Mouse (Mus musculus) heart, embryonic 13.5 days (tissue): ENCODE data around the gene Rhd. TPM values are rescaled to one million over a fixed set of nuclear protein-coding genes. Genes with fewer than 3 reads are reported as not detected.

ENCODE experiments used
- ATAC-seq: fragments of 200-750 bp; cut with Nextera tagmentation; 2 replicates; pipeline ENCODE4 v1.8.0; 2017; ENCODE audit warnings: moderate TSS enrichment; ENCODE audit not compliant: insufficient number of reproducible peaks, low FRiP score, low TSS enrichment; ENCODE audit errors: extremely low read depth
- H3K27ac ChIP-seq: fragments of 300-500 bp; sonication (generic); replicated peaks from 2 replicates; pipeline ENCODE4 v1.5.1; 2015; ENCODE audit warnings: moderate library complexity, mild to moderate bottlenecking, inconsistent platforms
- H3K27me3 ChIP-seq: fragments of 300-500 bp; sonication (generic); replicated peaks from 2 replicates; pipeline ENCODE4 v1.6.1; 2015; ENCODE audit warnings: mild to moderate bottlenecking, inconsistent platforms
- H3K36me3 ChIP-seq: fragments of 300-500 bp; sonication (generic); 2 replicates; pipeline ENCODE4 v1.6.1; 2015; ENCODE audit warnings: mild to moderate bottlenecking, inconsistent platforms
- H3K4me1 ChIP-seq: fragments of 300-500 bp; sonication (generic); 2 replicates; pipeline ENCODE4 v1.6.1; 2015; ENCODE audit warnings: inconsistent platforms
- H3K4me2 ChIP-seq: fragments of 300-500 bp; sonication (generic); 2 replicates; pipeline ENCODE4 v1.6.1; 2015; ENCODE audit warnings: inconsistent platforms, mild to moderate bottlenecking, moderate library complexity
- H3K4me3 ChIP-seq: fragments of 300-500 bp; sonication (generic); 2 replicates; pipeline ENCODE4 v1.5.1; 2015; ENCODE audit warnings: moderate library complexity, mild to moderate bottlenecking, inconsistent platforms
- H3K9ac ChIP-seq: fragments of 300-500 bp; sonication (generic); 2 replicates; pipeline ENCODE4 v1.6.1; 2015; ENCODE audit warnings: inconsistent platforms, mild to moderate bottlenecking, moderate library complexity
- H3K9me3 ChIP-seq: fragments of 300-500 bp; sonication (generic); 2 replicates; pipeline ENCODE4 v1.6.1; 2016; ENCODE audit warnings: inconsistent platforms
- WGBS: fragments of 180-500 bp; shearing (Covaris S2); methylation state at CpG from one replicate; pipeline ENCODE4 v1.1.7; 2015; ENCODE audit warnings: mixed read lengths; 5-methylcytosine and 5-hydroxymethylcytosine counted together
- polyA plus RNA-seq: library from polyadenylated mRNA; unstranded; fragments of >200 nt; fragmentation: Nextera tagmentation; extraction: Ambion mirVana; gene quantifications from 2 replicates; pipeline ENCODE4 v1.2.1, GENCODE M21; 2015

The Rhd gene
- polyA plus RNA-seq, 1 experiment from 2014 or later: 13.0 TPM

DNA sequence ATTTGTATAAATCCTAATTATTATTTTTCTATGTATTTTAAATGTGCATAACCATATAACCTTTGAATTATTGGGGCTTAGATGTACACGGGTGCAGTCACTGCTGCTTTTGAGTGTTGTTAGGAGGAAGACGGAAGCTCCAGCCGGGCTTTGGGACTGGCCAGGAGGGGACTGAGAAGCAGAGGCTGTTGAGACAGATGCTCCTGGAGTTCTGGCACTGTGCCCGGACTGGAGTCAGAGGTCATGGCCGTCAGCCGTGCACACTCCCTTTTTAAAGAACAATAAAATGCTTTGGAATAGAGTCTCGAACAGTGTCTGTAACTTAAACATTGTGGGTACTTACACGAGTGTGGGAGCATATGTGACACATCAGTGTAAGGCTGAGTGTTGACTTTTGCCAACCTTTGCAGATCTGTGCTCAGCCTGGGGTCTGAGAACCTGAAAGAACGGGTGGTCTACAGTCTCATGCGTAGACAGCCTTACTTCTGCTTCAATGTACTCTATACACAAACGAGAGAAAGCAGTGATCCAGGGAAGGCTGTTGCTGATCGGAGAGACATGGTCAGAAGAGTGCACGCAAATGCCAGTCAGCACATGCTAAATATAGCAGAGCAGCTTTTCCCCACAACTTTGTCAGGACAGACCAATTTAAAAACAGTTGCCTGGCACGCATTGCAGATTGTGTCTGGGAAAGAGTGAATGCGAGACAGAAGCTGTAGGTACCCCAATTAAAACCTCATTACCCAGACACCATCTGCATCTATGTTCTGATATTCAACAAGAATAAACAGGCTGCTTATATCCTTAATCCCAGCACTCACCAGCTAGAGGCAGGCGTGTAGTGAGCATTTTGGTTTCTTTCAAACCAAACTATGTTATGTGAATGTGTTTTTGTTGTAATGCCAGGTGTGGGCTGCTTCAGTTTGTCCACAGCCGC lies 73.2 kb downstream of the Rhd start:
- Histone ChIP-seq H3K27ac (peak overlapping the region; percentile 94), H3K9me3 (no peaks in the 10 kb centered on the region), H3K4me3 (peak overlapping the region; percentile 18; the same call in 1 of the 2 replicates), H3K4me2 (peak overlapping the region; percentile 54), H3K9ac (peak overlapping the region; percentile 66; the same call in 1 of the 2 replicates), H3K27me3 (peaks cover 20% of the 10 kb centered on the region), H3K36me3 (peaks cover 51% of the 10 kb centered on the region), H3K4me1 (peaks cover 24% of the 10 kb centered on the region)
- 31% methylated on average over 17 of the region's 17 CpGs for WGBS
- no peak for ATAC-seq

DNA sequence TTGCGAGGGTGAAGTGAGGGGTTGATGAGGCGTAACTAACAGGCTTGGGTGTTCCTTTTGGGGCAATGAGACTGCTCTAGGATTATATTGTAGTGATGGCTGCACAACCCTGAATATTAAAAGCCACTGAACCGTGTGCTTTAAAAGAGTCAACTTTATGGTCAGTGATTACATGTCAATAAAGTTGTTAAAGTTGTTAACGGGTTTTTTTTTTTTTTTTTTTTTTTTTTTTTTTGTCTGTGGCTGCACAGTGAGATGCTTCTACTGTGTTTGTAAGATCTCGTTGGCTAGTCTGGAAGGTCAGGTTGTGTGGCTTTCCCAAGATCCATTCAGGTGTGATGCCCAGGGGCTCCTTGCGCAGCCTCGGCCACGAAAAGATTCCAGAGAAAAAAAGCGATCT lies 75.6 kb downstream of the Rhd start:
- no peaks in the 10 kb centered on the region for H3K9me3 ChIP-seq
- peaks cover 24% of the 10 kb centered on the region for H3K4me1 ChIP-seq
- H3K4me3 ChIP-seq: no peak overlapping the region
- 72% methylated on average over 9 of the region's 9 CpGs for WGBS
- peaks cover 27% of the 10 kb centered on the region for H3K36me3 ChIP-seq
- peak overlapping the region; percentile 47; the same call in 1 of the 2 replicates for H3K9ac ChIP-seq
- H3K27ac ChIP-seq: no peak overlapping the region
- peaks cover 44% of the 10 kb centered on the region for H3K27me3 ChIP-seq
- H3K4me2 ChIP-seq: peak overlapping the region; percentile 8
- no peak for ATAC-seq

DNA sequence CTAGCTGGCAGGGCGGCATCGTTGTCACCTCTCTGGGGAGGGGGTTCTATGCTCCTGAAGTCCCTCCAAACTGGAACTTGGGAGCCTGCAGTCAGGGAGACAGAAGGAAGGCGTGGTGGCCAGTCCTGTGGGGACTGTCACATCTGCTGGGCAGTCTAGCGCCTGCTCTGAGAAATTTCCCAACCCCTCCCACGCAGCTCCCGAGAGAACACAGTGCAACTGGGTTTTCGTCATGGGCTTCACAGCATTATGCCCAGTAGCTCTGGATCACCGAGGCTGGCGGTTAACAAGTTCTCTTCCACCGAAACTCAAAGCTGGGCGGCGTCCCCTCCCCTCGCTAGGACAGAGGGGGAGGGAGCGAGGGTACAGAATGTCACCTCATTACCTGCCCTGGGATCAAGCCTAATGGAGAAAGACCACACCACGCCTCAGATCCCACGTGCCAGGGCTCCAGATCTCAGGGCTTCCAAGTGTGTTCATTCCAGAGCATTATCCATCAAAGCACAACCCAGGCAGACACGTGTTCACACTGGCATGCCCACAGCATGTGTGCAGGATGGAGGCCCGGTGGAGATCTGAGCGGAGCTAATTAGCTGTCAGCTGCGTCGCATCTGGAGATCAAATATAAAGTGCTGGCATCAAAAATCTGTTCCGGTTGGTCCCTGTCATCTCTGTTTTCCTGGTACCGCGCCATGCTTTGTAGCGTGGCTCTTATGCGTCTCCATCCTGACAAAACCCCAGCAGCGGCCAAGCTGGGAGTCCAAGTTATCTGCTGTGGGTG lies 79.6 kb downstream of the Rhd start:
- Histone ChIP-seq H3K4me2 (no peak overlapping the region), H3K36me3 (no peaks in the 10 kb centered on the region), H3K9me3 (no peaks in the 10 kb centered on the region), H3K9ac (peak overlapping the region; percentile 30; the same call in 1 of the 2 replicates), H3K27ac (no peak overlapping the region), H3K27me3 (peaks cover 51% of the 10 kb centered on the region), H3K4me3 (no peak overlapping the region), H3K4me1 (peaks cover 10% of the 10 kb centered on the region)
- 37% methylated on average over 27 of the region's 27 CpGs for WGBS
- no peak for ATAC-seq

Other genes with a start within 250 kb of the Rhd start
- gene Man1c1, start 160.2 kb upstream of the Rhd start, polyA plus RNA-seq: 5.3 and 6.3 TPM in 2 replicates
- gene Ldlrap1, start 96.5 kb upstream of the Rhd start, polyA plus RNA-seq: 12.2 and 13.5 TPM in 2 replicates
- gene Maco1, start 11.2 kb upstream of the Rhd start, polyA plus RNA-seq: 25.0 and 25.7 TPM in 2 replicates
- gene Tmem50a, start 50.5 kb downstream of the Rhd start, polyA plus RNA-seq: 132 and 149 TPM in 2 replicates
- 325 and 327 TPM in 2 replicates for gene Rsrp1, start 59.1 kb downstream of the Rhd start, polyA plus RNA-seq
- gene Syf2, start 66.4 kb downstream of the Rhd start, polyA plus RNA-seq: 53.0 and 55.6 TPM in 2 replicates